Mouse (Mus musculus) layer of hippocampus, postnatal 14 days (tissue): Measurements from ENCODE around the gene Ehmt2. TPM values are rescaled to one million over a fixed set of nuclear protein-coding genes. Genes with fewer than 3 reads are reported as not detected.
"Not testable (repeated sequence)": the region's sequence is repeated elsewhere in the genome, so short reads cannot be mapped to it uniquely, and the experiment has no call there.

Source experiments
- DNase-seq, 2 experiments: peaks; one replicate each; pipeline ENCODE4 v3.0.0; 2021 to 2022; ENCODE audit warnings: low spot score in 2 of 2, mixed read lengths in 1 of 2
- total RNA-seq, 2 experiments: library from RNA; stranded (reverse); gene quantifications; 2 replicates each; pipeline ENCODE4 v1.2.3; 2021

The Ehmt2 gene
- total RNA-seq, 2 experiments from 2014 or later: 168 to 173 TPM

DNA sequence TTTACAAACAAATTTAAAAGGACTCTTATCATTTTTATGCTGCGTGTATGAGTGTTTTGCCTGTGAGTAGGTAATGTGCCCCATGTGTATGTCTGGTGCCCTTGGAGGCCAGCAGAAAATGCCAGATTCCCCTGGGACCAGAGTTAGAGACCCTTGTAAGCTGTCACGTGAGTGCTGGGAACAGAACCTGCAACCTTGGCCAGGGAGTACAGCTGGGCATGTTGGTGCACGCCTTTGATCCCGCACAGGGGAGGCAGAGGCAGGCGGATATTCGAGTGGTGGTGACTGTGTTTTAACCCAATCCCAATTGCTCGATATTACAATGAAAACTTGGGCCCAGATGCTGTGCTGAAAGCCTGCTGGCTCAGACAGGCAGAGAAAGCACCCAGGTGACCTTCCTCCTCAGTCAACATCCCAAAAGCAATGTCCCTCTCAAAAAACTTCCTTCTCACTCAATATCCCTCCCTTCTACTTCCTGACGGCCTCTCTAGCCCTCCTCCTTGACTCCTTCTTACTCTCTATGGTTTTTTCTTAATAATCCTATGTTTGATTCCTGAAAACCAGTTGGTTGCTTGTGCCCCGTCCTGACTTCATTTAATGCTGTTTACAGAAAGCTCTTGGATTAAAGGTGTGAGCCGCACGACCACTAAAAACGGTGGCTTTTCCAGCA is 8.1 kb upstream of the Ehmt2 start:
- DNase-seq: no peak

DNA sequence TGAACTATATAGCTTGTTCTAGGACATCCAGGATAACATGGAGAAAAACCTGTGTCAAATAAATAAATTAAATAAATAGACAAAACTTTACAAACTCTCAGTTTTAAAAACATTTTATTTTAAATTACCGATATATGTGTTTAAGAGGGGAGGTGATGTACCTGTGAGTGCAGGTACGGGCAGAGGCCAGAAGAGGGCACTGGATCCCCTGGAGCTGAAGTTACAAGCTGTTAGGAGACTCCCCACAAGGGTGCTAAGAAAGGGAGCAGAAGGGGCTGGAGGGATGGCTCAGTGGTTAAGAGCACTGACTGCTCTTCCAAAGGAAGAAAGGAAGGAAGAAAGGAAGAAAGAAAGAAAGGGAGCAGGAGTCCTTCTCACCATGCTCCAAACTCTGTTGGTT is 6.9 kb upstream of the Ehmt2 start:
- DNase-seq: no peak

DNA sequence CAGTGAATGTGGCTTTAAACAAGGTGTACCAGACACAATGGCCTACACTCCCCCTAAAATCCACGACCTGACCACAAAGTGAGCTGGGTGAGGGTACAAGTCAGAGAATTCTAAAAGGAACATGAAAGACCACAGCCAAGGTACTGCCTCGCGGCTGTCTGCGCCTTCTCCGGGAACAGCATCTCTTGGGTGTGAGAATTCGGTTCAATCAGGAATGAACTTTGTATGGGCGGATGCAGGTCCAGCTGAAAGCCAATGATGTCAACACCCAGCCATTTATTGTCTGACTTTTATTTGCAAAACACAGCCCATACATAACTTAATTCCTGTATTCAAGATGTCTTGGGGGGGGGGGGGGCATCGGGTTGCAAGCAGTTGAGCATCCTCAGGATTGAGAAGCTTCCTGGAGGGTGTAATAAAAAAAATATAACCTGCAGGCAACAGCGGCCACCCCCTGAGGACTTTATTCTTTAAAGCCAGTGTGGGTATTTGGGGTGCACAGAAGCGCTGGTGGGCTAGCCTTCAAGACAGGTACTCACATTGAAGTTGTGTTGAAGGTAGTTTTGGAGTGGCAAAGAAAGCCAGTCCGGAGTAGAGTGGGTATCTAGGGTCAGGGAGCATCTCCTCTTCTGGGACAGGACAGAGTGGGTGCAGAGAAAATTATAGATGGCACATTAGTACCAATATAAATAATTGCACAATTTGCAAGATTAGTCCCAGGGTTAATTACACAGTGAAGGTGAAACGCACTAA is 5.0 kb upstream of the Ehmt2 start:
- DNase-seq: no peak

DNA sequence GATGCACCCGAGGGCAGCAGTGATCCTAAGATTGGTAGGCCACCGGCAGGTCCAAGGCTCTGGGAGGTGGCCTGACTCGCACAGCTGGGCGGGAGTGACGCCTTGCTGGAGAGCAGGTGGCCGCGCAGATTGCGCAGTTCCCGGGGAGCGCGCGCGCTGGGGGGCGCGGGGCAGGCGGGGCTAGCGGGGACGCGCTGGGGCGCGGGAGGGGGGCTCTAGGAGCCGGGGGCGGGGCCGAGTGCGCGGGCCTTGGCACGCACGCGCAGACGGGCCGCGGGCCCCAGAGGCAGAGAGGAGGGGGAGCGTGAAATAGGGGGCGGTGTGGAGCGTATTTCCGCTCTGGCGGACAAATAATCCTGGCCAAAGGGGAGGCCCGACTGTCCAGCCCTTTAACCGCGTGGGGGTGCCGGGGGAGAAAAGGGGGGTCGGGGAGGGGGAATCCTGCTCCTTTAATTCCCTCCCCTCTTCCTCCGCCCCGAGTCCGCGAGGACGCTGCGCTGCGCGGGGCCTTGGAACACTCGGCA is 4.1 kb upstream of the Ehmt2 start:
- DNase-seq: peak; percentile 92 to 96

DNA sequence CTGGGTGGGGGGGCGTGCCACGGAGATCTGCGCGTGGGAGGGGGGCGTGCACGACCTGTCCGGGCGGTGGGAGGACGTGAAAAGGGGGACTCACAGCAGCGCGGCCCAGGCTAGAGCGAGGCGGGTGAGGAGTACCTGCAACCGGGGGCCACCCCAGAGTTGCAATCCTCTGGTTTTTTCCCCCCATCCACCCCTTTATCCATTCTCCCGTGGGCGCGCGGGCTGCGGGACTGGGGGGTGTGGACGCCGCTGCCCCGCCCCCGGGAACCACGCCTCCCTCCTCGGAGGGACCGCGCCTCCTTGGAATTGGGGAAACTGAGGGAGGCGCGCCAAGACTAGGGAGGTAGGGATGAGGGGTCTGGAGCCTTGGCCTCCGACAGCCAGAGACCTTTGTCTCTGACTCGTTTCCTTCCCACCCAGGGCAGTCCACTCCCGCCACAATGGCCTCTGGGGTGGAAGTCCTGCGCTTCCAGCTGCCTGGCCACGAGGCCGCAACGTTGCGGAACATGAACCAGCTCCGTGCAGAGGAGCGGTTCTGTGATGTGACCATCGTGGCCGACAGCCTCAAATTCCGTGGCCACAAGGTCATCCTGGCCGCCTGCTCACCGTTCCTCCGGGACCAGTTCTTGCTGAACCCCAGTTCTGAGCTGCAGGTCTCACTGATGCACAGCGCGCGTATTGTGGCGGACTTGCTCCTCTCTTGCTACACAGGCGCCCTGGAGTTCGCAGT is 3.3 kb upstream of the Ehmt2 start:
- DNase-seq: no peak

DNA sequence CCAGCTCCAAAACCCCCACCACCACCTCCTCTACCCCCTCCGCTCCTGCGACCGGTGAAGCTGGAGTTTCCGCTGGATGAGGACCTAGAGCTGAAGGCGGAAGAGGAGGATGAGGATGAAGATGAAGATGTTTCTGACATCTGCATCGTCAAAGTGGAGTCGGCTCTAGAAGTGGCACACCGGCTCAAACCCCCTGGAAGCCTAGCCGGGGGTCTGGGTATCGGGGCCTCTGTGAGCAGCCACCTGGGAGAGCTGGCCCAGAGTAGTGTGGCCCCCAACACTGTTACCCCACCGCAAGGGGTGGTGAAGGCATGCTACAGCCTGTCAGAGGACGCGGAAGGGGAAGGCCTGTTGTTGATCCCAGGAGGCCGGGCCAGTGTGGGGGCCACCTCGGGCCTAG is 2.5 kb upstream of the Ehmt2 start:
- DNase-seq: no peak

DNA sequence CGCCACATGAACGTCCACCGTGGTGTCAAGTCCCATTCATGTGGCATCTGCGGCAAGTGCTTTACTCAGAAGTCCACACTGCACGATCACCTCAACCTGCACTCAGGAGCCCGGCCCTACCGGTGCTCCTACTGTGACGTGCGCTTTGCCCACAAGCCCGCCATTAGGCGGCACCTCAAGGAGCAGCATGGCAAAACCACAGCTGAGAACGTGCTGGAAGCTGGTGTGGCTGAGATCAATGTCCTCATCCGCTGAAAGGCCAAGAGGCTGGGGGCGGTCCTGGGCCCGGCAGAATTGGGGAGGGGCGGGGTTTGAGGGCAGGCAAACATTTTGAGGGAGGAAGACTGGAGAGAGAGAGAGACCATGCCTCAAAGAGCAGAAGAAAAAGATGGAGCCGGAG is 1.9 kb upstream of the Ehmt2 start:
- DNase-seq: no peak

DNA sequence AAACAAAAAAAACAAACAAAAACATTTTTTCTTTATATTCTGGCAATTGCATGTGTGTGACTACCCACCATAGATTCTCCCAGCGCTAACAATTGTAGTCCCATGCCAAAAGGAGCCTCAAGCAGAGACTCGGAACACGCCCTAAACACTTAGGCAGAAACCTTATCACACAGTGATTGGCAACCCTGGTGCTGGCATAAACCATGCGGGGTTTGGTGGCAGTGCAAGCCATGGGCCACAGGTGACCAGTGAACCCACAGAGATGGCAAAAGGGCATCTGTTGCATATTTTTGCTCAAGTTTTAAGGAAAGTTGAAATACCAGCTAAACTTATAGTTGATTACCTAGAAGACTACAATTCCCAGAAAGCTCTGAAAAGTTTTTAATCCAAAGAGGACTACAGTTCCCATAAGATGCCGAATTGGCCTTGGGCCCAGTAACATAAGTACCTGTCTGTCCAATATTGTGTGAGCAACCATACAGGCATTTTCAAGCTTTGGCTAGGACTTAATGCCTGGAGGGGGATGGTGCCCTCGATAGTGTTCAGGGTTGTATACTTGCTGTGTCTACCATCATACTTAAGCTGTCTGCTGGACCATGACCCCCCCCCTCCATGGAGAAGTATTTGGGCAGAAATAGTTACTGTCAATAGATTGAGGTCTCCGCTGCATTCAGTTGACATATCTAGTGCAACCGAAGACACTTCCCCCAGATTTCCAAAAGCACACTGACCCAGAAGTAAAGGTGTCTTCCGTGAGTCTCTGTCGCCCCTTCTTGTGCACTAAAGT is 703 bp upstream of the Ehmt2 start:
- DNase-seq: peak in 1 of 2 experiments; percentile 17

DNA sequence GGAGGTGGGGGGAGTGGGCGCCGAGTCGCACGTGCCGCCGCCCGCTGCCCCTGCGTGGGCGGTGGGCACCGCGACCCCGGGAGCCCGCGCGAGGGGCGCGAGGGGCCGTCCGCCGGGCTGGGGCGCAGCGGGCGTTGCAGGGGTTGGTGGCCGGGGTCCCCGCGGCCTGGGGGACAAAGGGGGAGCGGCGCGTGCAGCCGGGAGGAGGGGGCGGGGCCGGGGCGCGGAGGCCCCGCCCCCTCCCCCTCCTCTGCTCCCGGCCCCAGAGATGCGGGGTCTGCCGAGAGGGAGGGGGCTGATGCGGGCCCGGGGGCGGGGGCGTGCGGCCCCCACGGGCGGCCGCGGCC is 410 bp downstream of the Ehmt2 start:
- DNase-seq: no peak

DNA sequence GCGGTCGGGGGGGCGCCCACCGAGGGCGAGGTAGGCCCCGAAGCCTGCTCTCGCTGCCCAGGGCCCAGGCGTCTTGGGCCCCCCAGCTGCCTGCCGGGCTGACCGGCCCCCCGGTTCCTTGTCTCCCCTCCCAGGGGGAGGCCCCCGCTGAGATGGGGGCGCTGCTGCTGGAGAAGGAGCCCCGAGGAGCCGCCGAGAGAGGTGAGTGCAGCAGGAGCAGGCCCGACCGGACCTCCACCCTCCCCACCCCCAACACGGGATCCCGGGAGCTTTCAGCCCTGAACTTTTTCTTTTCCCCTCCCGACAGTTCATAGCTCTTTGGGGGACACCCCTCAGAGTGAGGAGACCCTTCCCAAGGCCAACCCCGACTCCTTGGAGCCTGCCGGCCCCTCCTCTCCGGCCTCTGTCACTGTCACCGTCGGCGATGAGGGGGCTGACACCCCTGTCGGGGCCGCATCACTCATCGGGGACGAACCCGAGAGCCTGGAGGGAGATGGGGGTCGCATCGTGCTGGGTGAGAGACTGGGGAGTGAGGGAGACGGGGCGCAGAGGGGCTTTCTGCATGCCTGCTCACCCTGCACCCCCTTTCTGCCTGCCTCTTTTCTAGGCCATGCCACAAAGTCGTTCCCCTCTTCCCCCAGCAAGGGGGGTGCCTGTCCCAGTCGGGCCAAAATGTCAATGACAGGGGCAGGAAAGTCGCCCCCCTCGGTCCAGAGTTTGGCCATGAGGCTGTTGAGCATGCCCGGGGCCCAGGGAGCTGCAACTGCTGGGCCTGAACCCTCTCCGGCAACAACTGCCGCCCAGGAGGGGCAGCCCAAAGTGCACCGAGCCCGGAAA is 1.0 kb downstream of the Ehmt2 start:
- peak in 1 of 2 experiments; percentile 34 for DNase-seq

DNA sequence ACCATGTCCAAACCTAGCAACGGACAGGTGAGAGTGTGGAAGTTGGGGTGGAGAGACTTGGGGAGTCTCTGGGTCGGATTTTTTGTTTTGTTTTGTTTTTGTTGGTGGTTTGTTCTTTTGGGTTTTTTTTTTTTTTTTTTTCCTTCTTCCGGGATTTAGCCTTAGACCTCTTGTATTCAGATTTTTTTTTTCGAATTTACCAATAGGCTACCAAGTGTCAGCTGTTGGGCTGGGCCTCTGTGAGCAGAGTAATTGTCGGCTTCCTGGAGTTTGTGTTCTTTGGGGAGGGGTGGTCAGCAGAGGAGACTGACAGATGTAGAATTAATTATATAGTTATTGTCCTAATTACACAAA is 1.6 kb downstream of the Ehmt2 start:
- DNase-seq: no peak

DNA sequence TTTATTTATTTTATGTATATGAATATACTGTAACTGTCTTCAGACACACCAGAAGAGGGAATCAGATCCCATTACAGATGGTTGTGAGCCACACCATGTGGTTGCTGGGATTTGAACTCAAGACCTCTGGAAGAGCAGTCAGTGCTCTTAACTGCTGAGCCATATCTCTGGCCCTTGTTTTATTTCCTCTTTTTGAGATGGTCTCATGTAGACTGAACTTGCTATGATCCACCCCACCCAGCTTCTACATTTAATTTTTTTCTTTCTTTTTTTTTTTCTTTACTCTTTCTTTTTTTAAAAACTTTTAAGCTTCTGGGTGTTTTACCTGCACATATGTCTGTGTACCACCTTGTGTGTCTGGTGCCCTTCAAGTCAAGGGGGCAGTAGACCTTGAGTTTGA is 2.6 kb downstream of the Ehmt2 start:
- not testable (repeated sequence) for DNase-seq

DNA sequence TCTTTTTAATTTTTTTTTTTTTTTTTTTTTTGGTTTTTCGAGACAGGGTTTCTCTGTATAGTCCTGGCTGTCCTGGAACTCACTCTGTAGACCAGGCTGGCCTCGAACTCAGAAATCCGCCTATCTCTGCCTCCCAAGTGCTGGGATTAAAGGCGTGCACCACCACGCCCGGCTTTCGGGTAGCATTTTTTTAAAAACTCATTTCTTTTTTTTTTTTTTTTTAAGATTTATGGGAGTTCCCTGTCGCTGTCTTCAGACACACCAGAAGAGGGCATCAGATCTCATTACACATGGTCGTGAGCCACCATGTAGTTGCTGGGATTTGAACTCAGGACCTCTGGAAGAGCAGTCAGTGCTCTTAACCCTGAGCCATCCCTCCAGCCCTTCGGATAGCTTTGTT is 3.7 kb downstream of the Ehmt2 start:
- not testable (repeated sequence) for DNase-seq

DNA sequence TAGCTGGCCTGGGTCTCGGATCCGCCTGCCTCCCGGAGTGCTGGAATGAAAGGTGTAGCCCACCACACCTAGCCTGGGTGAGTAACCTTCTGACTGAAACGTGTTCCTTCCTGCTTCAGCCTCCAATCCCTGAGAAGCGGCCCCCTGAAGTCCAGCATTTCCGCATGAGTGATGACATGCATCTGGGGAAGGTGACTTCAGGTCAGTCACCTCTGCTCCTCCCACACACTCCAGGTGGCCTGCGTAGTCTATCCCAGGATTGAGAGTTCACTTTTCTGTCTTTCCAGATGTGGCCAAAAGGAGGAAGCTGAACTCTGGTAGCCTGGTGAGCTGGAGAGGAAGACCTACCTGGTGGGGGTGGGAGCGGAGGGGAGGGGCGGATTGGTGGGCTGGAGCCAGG is 4.6 kb downstream of the Ehmt2 start:
- no peak for DNase-seq

DNA sequence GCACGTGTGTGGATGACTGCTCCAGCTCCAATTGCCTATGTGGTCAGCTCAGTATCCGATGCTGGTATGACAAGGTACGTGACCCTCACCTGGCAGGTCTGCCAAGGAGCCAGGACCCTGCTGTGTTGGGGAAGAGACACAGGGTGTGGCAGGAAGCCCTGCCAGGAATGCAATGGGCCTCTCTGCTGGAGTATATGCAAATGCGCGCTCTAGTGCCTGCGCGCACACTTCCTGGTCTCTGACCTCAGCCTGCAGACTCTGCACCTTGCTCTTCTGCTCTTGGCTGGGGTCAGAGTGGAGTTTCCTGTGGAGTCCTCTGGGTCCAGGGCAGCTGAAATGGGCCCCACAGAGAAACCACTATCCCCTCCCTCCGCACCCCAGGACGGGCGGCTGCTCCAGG is 12.7 kb downstream of the Ehmt2 start:
- no peak for DNase-seq

DNA sequence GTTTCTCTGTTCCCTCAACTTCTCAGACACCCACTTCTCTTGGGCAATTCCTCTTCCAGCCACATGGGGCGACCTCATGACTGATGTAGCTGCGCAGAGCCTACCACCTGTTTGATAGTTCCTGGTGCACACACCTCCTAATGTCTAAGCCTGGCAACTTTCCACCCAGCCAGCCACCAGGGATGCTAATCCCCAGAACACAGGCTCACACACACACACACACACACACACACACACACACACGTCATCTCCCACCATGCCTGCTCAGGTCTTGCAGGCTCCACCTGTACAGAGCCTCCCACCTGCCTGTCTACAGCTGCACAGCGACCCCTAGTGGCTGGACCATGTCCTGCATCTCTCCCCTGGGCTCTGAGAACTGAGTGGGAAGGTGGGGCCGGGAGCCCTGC is 13.7 kb downstream of the Ehmt2 start:
- peak in 1 of 2 experiments; percentile 47 for DNase-seq

DNA sequence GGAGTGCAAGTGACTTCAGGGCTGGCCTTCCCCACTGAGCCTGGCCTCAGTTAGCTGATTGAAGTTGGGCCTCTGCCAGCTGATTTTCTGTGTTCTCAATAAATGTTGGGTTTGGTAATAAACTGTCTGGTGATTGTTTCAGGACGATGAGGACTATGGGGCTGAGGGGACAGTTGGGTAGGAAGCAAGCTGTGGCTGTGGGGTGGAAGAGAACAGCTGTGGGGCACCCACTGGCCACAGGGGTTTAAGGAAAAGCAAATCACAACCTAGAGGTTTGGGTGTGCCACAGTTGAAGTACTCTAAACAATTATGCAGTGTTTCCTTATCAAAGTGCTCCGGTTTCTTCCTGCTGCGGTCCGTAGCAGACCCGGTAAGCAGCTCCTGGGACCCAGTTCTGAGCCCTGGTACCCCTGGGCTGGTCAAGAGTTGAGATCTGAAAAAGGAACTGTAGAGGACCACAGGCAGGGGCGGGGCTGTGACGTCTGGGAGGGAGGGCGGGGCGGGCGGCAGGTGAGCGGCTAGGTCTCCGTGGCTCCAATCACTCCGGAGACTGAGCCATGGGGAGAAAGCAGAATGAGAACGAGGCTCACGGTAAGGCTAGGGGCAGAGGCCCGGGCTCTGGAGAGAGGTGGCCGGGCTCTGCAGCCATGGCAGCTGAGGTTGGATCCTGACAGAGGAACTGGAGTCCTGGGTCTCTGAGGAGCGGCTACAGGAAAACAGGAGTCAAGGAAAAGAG is 15.8 kb downstream of the Ehmt2 start, which contains the start of gene Slc44a4:
Gene Slc44a4 (plus strand): TSS at position 537 of the 736 bp plus-strand sequence.
- no peak for DNase-seq

DNA sequence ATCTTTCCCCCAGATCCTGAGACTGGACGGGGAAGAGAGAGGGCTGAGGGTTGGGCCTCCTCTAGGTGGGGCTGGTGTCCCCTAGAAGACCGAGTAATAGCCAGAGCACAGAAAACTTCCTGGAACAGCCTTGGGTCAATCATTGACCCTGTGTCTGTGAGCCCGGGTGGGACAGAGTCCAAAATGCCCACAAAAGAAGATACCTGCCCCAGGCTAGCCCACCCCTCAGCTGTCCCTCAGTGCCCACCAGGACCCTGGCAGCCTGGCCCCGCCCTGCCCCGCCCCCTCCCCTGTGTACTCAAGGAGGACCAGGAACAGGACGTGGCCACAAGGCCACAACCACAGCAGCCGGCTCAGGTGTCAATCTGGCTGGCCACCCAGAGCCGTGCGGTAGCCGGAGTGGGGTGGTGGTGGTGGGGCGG is 17.2 kb downstream of the Ehmt2 start:
- no peak for DNase-seq

DNA sequence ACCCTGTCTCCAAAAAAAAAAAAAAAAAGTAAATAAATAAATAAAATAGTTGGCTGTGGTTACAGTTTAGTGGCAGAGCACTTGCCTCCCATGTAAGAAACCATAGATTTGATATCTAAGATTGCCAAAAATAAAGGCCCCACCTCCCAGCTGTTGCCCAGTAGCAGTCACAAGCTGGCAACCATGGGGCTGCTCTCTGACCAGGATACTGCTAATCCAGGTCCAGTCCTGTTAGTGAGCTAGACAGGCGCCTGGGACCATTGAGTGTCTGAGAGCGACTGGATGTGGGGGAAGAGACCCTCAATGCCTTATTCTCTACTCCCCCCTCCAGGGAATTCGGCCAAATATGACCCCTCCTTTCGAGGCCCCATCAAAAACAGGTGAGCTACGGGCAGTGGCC is 18.0 kb downstream of the Ehmt2 start:
- no peak for DNase-seq

DNA sequence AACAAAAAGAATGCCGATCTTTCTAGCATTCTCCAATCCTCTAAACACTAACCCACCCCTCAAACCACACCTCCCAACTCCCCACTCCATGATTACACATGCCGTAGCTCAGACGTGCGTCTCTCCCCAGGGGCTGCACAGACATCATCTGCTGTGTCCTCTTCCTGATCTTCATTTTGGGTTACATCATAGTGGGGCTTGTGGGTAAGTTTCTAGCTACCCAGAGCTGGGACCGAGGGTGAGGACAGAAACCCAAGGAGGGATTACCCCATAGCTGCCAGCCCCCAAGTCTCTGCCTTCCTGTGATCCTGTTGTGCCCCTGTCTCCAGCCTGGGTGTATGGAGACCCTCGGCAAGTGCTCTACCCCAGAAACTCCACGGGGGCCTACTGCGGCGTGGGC is 18.9 kb downstream of the Ehmt2 start:
- DNase-seq: no peak
